Mouse (Mus musculus): Measurements from ENCODE around the gene Nacc1.

DNA sequence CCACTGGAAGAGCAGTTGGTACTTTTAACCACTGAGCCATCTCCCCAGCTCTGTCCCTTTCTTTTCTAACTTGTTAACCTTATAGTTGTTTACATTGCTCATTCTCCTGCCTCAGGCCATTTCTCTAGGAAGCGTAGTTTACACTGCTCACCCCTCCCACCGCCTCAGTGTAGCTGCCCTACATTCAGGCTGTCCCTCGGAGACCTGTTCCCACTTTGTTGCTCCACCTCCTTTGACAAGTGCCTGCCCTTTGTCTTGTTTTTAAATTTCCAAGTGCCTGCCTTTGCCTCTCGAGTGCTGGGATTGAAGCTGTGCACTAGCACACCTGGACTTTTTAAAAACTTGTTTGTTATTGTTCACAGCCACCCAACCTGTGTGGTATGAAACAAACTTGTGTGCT lies 5.7 kb upstream of the Nacc1 start:
- no peak for TF ChIP-seq CTCF (IDR thresholded peaks at IDR 0.05 in 2 of 3, conservative IDR thresholded peaks at IDR 0.05 in 1 of 3; ENCODE audit: control insufficient read depth in 1 of 3, insufficient read depth in 1 of 3, low read depth in 2 of 3, low read length in 3 of 3, poor library complexity in 1 of 3, severe bottlenecking in 1 of 3)
- no peak for TF ChIP-seq MAX (IDR thresholded peaks at IDR 0.05; ENCODE audit: low read length)
- TF ChIP-seq POLR2A (IDR thresholded peaks at IDR 0.05; ENCODE audit: control insufficient read depth in 1 of 2, insufficient read depth in 1 of 2, low read depth in 1 of 2, low read length in 2 of 2, poor library complexity in 1 of 2) = no peak
- TF ChIP-seq E2F4 (IDR thresholded peaks at IDR 0.05; ENCODE audit: borderline replicate concordance, low read depth, low read length) = no peak
- TF ChIP-seq TAL1 (IDR thresholded peaks at IDR 0.05; ENCODE audit: low read length) = no peak
